Mouse (Mus musculus) ES-Bruce4 (cell line): ENCODE measurements around the gene Prrc2c. TPM values are rescaled to one million over a fixed set of nuclear protein-coding genes. Genes with fewer than 3 reads are reported as not detected.

ENCODE experiments used
- H3K27ac ChIP-seq: 2 replicates; pipeline ENCODE4 v1.5.1; 2012; ENCODE audit warnings: low read length, inconsistent platforms; ENCODE audit not compliant: insufficient read depth
- H3K27me3 ChIP-seq: 2 replicates; pipeline ENCODE4 v1.6.1; 2012; ENCODE audit warnings: mild to moderate bottlenecking, low read length, inconsistent platforms; ENCODE audit not compliant: control insufficient read depth, poor library complexity, insufficient read depth, severe bottlenecking
- H3K36me3 ChIP-seq: 2 replicates; pipeline ENCODE4 v1.6.1; 2012; ENCODE audit warnings: inconsistent platforms, mild to moderate bottlenecking, low read length, moderate library complexity; ENCODE audit not compliant: control insufficient read depth, poor library complexity, insufficient read depth, severe bottlenecking
- H3K4me1 ChIP-seq: one replicate; pipeline ENCODE4 v1.8.1; 2011; ENCODE audit warnings: low read length; ENCODE audit not compliant: control insufficient read depth, insufficient read depth
- H3K4me3 ChIP-seq: 2 replicates; pipeline ENCODE4 v1.5.1; 2011; ENCODE audit warnings: low read depth, mild to moderate bottlenecking, low read length
- H3K9ac ChIP-seq: 2 replicates; pipeline ENCODE4 v1.6.1; 2012; ENCODE audit warnings: low read depth, mild to moderate bottlenecking, inconsistent platforms; ENCODE audit not compliant: poor library complexity, severe bottlenecking
- H3K9me3 ChIP-seq: replicated peaks from 2 replicates; pipeline ENCODE4 v1.6.1; 2012; ENCODE audit warnings: mild to moderate bottlenecking, low read length, inconsistent platforms; ENCODE audit not compliant: control insufficient read depth, poor library complexity, insufficient read depth, severe bottlenecking
- CTCF ChIP-seq: IDR thresholded peaks from one replicate; pipeline ENCODE4 v1.8.1; 2011; ENCODE audit warnings: low read depth, low read length
- EP300 ChIP-seq: IDR thresholded peaks from 2 replicates; pipeline ENCODE4 v1.6.1; 2011; ENCODE audit warnings: low read depth, low read length; ENCODE audit not compliant: insufficient read depth
- POLR2A ChIP-seq: IDR thresholded peaks from one replicate; pipeline ENCODE4 v1.8.1; 2011; ENCODE audit warnings: low read length; ENCODE audit not compliant: insufficient read depth
- polyA plus RNA-seq: library from polyadenylated mRNA; stranded (reverse); fragments of >200 nt; gene quantifications from 2 replicates; pipeline ENCODE4 v1.2.4, GENCODE M21; 2011; ENCODE audit warnings: low read depth; ENCODE audit not compliant: missing spikeins, insufficient read depth, insufficient read length

Gene Prrc2c
- polyA plus RNA-seq, 1 experiment: 366 TPM

DNA sequence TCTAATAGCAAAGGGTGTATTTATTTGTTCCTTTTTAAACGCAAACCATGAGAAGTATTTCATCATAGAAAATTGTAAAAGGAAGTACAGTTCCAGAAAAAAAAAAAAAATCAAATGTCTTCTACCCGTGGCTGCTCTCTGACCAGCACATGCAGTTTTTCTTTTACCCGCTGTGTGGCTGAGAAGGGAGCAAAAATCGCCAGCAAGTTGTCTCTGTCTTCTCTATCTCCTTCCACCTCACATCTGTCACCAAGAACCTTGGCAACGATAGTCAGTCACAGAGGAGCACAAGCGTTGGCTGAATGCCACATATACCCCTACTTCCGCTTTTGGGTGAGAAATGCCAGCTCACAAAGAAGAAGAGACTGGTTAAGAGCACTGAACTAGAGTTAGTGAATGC is 115.1 kb downstream of the Prrc2c start:
- no peak overlapping the region for H3K27ac ChIP-seq
- no peaks in the 10 kb centered on the region for H3K4me1 ChIP-seq
- H3K27me3 ChIP-seq: no peaks in the 10 kb centered on the region
- no peak for TF ChIP-seq EP300
- no peak for TF ChIP-seq CTCF
- no peak overlapping the region for H3K9ac ChIP-seq
- no peaks in the 10 kb centered on the region for H3K36me3 ChIP-seq
- no peak overlapping the region for H3K4me3 ChIP-seq
- H3K9me3 ChIP-seq: no peaks in the 10 kb centered on the region

DNA sequence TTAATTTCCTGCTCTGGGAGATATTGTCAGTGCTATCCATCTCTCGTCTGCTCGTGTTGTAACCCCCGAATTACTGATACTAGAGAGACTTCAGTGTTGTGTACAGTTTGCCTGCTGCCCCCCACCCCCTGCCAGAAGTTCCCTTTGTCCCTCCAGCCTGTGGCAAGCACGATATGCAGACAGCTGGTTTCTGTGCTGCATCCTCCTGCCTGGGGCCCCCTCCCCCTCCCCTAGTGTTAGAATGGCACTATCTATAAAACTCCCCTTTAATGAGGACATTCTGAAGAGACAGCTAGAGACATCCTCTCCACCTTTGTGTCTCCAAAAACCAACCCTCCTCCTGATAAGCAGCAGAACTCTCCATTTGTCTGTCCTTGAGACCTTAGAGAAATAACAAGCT is 116.5 kb downstream of the Prrc2c start:
- no peaks in the 10 kb centered on the region for H3K27me3 ChIP-seq
- H3K9ac ChIP-seq: no peak overlapping the region
- H3K27ac ChIP-seq: no peak overlapping the region
- H3K4me1 ChIP-seq: no peaks in the 10 kb centered on the region
- H3K4me3 ChIP-seq: no peak overlapping the region
- no peaks in the 10 kb centered on the region for H3K36me3 ChIP-seq
- no peaks in the 10 kb centered on the region for H3K9me3 ChIP-seq
- TF ChIP-seq CTCF (no peak), POLR2A (no peak), EP300 (no peak)

Other genes starting within 250 kb of the Prrc2c start
- 15.0 and 17.1 TPM in 2 replicates for gene Mettl13, start 192.0 kb downstream of the Prrc2c start, polyA plus RNA-seq
- gene Vamp4, start 170.0 kb downstream of the Prrc2c start, polyA plus RNA-seq: 28.0 and 31.1 TPM in 2 replicates
- not detected in 2 replicates for gene Myoc, start 101.4 kb downstream of the Prrc2c start, polyA plus RNA-seq
- gene Myocos, start 82.3 kb downstream of the Prrc2c start, polyA plus RNA-seq: not detected in 2 replicates
- gene Fmo4, start 73.4 kb upstream of the Prrc2c start, polyA plus RNA-seq: not detected in 2 replicates
- gene Fmo1, start 126.1 kb upstream of the Prrc2c start, polyA plus RNA-seq: not detected in 2 replicates
- gene Fmo2, start 158.2 kb upstream of the Prrc2c start, polyA plus RNA-seq: not detected in 2 replicates
- gene Fmo6, start 197.0 kb upstream of the Prrc2c start, polyA plus RNA-seq: not detected in 2 replicates
- gene Fmo3, start 244.0 kb upstream of the Prrc2c start, polyA plus RNA-seq: not detected in 2 replicates